Mouse (Mus musculus) cerebral cortex, adult 2 months (tissue): ENCODE data around the gene Dera.

Experiments
- WGBS: fragments of 180-500 bp; shearing (Covaris S2); methylation state at CpG from one replicate; pipeline ENCODE4 v1.1.7; 2018; 5-methylcytosine and 5-hydroxymethylcytosine counted together

The Dera gene

DNA sequence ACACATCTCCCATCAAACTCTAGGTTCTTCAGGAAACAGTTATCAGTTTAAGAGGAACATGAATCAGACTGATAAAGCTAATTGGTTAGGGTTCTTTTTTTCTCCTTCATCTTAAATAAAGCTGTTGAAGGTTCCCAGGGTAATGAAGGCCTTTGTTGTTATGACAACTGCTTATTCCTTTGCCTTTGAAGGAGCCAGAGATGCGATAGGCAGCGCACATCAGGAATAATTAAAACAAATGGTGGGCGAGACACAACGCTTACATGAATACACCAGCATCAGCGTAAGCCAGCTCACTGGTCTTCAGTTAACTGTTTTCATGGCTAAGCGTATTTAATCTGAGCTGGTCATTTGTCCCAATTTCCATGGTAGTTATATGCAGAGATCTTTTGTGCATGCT, 132.9 kb downstream of the Dera start:
- 76% methylated on average over 6 of the region's 6 CpGs for WGBS

DNA sequence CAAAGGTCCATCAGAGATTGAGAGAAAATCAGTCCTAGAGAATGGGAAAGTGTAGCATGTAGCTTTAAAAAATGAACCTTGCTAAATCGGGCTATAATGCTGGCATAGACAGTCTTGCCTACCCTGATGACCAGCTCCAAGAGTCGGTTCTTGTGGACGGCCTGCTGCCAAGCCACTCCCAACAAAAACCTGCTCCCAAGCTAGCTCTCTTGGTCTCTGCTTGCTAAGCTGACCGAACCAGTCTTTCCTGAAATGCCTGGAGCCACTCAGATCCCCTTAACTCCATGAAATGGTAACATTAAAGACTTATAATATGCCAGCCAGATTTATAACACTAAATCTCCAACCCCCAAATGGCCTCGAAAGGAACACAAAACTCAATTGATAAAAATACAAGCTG, 146.9 kb downstream of the Dera start:
- WGBS = 94% methylated on average over 5 of the region's 5 CpGs
